Mouse (Mus musculus): ENCODE results near the gene Phlda3. TPM values are rescaled to one million over a fixed set of nuclear protein-coding genes. Genes with fewer than 3 reads are reported as not detected.

The Phlda3 gene
- total and polyA plus RNA-seq, 3 experiments, result 8.4 to 36.8 (median 11.5) TPM

DNA sequence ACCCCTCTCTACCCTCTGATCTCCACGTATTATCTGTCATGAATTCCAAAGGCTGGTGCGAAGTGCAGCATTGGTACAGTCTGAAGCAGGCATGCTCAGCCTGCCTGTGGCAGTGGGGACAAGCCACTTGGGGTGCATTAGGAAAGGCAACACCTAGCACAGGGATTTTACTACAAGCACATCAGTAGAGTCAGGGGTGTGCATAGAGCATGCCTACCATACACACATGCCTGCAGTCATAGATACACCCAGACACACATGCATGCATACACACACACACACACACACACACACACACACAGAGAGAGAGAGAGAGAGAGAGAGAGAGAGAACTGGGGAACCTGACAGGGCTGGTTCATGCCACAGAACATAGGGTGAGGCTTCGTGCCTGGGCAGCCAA lies 46.3 kb downstream of the Phlda3 start:
- intact Hi-C loops (cut with DNase I), result loop anchor here (2.0 to 5.0 kb wide), 2 partner anchors 17 to 130 kb away; no protein-coding TSS in a partner anchor
- WGBS, result 55% methylated on average over 3 of the region's 3 CpGs
- Histone ChIP-seq H3K27ac (no peak overlapping the region), H3K4me3 (no peak overlapping the region), H3K9ac (ENCODE audit: low read depth, low read length) (no peak overlapping the region), H3K36me3 (ENCODE audit: control insufficient read depth, insufficient read depth, low read length) (no peaks in the 10 kb centered on the region), H3K79me2 (replicated peaks; ENCODE audit: control insufficient read depth, insufficient read depth, low read length) (no peaks in the 10 kb centered on the region), H3K4me1 (ENCODE audit: control insufficient read depth, insufficient read depth, low read length) (no peaks in the 10 kb centered on the region; the same call in 1 of the 2 replicates), H3K27me3 (ENCODE audit: control insufficient read depth, insufficient read depth, low read length) (no peaks in the 10 kb centered on the region)
- TF ChIP-seq EP300 (IDR thresholded peaks at IDR 0.05; ENCODE audit: insufficient read depth, low read depth, low read length) (no peak), POLR2A (IDR thresholded peaks at IDR 0.05; ENCODE audit: insufficient read depth, low read depth, low read length) (no peak), CTCF (IDR thresholded peaks at IDR 0.05) (no peak)
- DNase-seq, result no peak

DNA sequence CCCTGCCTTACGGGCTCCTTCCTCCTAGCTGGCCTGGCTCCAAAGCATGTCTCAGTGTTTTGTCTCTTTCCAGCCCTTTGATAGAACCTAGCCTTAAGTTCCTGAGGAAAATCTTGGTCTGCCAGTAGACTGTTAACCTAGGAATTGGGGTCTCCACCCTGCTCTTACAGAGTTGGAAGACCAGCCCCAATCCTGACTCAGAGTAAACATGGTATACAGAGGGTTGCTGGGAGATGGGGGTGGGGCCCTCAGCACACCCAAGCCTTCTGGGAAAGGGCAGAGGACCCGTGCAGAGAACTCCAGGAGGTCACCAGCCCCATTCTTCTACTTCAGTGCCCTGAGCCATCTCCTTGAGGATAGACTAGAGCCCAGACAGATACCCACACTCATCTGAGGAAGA lies 46.7 kb downstream of the Phlda3 start:
- DNase-seq, result no peak
- no peak overlapping the region for H3K4me3 ChIP-seq
- no peak overlapping the region for H3K9ac ChIP-seq (ENCODE audit: low read depth, low read length)
- TF ChIP-seq CTCF (IDR thresholded peaks at IDR 0.05), result no peak
- H3K36me3 ChIP-seq (ENCODE audit: control insufficient read depth, insufficient read depth, low read length), result no peaks in the 10 kb centered on the region
- H3K27me3 ChIP-seq (ENCODE audit: control insufficient read depth, insufficient read depth, low read length), result no peaks in the 10 kb centered on the region
- H3K27ac ChIP-seq, result no peak overlapping the region
- intact Hi-C loops (cut with DNase I), result loop anchor here (2.0 to 5.0 kb wide), 2 partner anchors 16 to 130 kb away; no protein-coding TSS in a partner anchor
- H3K4me1 ChIP-seq (ENCODE audit: control insufficient read depth, insufficient read depth, low read length), result no peaks in the 10 kb centered on the region; the same call in 1 of the 2 replicates
- no peaks in the 10 kb centered on the region for H3K79me2 ChIP-seq (replicated peaks; ENCODE audit: control insufficient read depth, insufficient read depth, low read length)
- WGBS, result 23% methylated on average over 2 of the region's 2 CpGs

DNA sequence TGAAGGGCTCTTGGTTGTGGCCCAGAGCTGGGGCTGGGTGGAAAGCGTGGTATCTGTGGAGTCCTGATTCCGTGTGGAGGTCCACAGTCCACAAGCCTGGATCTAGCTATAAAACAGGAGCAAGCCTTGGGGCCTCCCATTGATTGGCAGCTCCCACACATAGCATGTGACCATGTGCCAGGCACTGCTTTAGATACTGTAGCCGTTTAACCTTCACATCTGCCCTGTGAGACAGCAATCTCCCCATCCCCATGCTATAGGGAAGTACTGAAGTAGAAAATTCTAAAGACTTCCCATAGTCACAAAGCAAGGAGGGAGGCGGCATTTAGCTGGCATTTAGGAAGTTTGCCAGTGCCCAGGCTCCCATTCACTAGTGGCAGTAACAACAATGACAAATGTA lies 47.2 kb downstream of the Phlda3 start:
- intact Hi-C loops (cut with DNase I), result loop anchor here (2.0 to 5.0 kb wide), 2 partner anchors 16 to 129 kb away; no protein-coding TSS in a partner anchor
- 49% methylated on average over 4 of the region's 4 CpGs for WGBS

DNA sequence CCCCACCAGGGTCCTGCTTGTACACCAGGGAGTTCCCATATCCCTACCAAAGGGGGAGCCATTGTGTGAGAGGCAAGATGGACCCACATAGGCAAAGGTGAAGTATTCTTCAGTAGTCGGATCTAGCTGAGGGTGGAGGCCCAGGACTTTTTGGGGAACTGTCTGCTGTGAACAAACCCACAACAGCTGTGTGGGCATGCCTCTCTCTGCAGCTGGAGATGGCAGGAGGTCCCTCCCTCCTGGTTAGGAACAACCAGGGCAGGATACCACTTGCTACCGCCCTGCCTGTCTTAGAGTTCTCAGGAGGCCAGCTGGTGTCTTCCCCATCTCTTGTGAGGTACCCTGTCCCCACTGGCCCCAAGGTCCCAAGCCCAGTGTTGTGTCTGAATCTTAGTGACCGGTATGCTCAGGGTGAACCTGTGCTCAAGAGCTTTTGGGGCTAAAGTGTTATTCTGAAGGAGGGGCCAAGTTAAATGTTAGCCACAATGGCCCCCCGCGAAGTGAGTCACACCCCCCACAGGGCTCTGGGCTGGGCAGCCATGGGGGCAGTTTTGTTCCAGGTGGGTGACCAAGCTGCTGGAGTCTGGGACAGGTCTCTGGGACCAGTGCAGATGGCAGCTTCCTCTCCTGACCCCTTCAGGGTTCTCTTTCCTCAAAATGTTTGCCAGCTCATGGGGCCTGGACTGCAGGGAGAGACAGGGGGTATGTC lies 47.9 kb downstream of the Phlda3 start:
- Histone ChIP-seq H3K27ac (no peak overlapping the region), H3K4me1 (ENCODE audit: control insufficient read depth, insufficient read depth, low read length) (no peaks in the 10 kb centered on the region; the same call in 1 of the 2 replicates)
- intact Hi-C loops (cut with DNase I), result loop anchor here (2.0 to 5.0 kb wide), 2 partner anchors 15 to 128 kb away; no protein-coding TSS in a partner anchor

More for the DNA sequence above, 47.2 kb downstream of the Phlda3 start:
- no peak for DNase-seq
- H3K9ac ChIP-seq (ENCODE audit: low read depth, low read length), result no peak overlapping the region
- H3K4me1 ChIP-seq (ENCODE audit: control insufficient read depth, insufficient read depth, low read length), result no peaks in the 10 kb centered on the region; the same call in 1 of the 2 replicates
- no peaks in the 10 kb centered on the region for H3K36me3 ChIP-seq (ENCODE audit: control insufficient read depth, insufficient read depth, low read length)
- H3K27me3 ChIP-seq (ENCODE audit: control insufficient read depth, insufficient read depth, low read length), result no peaks in the 10 kb centered on the region
- H3K79me2 ChIP-seq (replicated peaks; ENCODE audit: control insufficient read depth, insufficient read depth, low read length), result no peaks in the 10 kb centered on the region
- H3K27ac ChIP-seq, result no peak overlapping the region
- H3K4me3 ChIP-seq, result no peak overlapping the region
- no peak for TF ChIP-seq POLR2A (IDR thresholded peaks at IDR 0.05; ENCODE audit: insufficient read depth, low read depth, low read length)
- TF ChIP-seq CTCF (IDR thresholded peaks at IDR 0.05), result no peak
- TF ChIP-seq EP300 (IDR thresholded peaks at IDR 0.05; ENCODE audit: insufficient read depth, low read depth, low read length), result no peak

DNA sequence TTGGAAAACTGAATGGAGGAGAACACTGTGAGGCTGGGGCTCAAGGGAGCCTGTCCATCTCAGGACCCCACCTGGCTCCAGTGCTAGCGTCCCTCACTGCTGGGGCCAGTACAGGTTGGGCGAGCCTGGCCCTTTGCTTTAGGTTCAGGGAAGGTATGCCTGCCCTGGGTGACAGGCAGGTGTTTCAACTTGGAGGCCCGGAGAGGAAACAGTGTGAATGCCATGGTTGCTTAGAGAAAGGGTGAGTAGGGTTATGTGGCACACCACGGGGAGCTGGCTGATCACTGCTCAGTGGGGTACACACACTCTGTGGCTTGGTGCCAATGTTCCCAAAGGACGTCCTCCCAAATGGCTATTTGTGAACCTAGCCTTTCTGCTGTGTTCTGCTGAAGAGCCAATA lies 48.6 kb downstream of the Phlda3 start:
- Histone ChIP-seq H3K4me1 (ENCODE audit: control insufficient read depth, insufficient read depth, low read length) (no peaks in the 10 kb centered on the region; the same call in none of the 2 replicates), H3K79me2 (replicated peaks; ENCODE audit: control insufficient read depth, insufficient read depth, low read length) (no peaks in the 10 kb centered on the region), H3K27ac (no peak overlapping the region), H3K4me3 (no peak overlapping the region), H3K36me3 (ENCODE audit: control insufficient read depth, insufficient read depth, low read length) (no peaks in the 10 kb centered on the region), H3K27me3 (ENCODE audit: control insufficient read depth, insufficient read depth, low read length) (peaks cover 10% of the 10 kb centered on the region), H3K9ac (ENCODE audit: low read depth, low read length) (no peak overlapping the region)
- TF ChIP-seq POLR2A (IDR thresholded peaks at IDR 0.05; ENCODE audit: insufficient read depth, low read depth, low read length), result no peak
- no peak for TF ChIP-seq CTCF (IDR thresholded peaks at IDR 0.05)
- TF ChIP-seq EP300 (IDR thresholded peaks at IDR 0.05; ENCODE audit: insufficient read depth, low read depth, low read length), result no peak
- DNase-seq, result no peak
- WGBS, result 83% methylated on average over 5 of the region's 5 CpGs
- intact Hi-C loops (cut with DNase I), result loop anchor here (5.0 kb wide), 1 partner anchor 128 kb away; no protein-coding TSS in a partner anchor

More for the DNA sequence above, 47.9 kb downstream of the Phlda3 start:
- 85% methylated on average over 5 of the region's 5 CpGs for WGBS
- Histone ChIP-seq H3K79me2 (replicated peaks; ENCODE audit: control insufficient read depth, insufficient read depth, low read length) (no peaks in the 10 kb centered on the region), H3K36me3 (ENCODE audit: control insufficient read depth, insufficient read depth, low read length) (no peaks in the 10 kb centered on the region), H3K9ac (ENCODE audit: low read depth, low read length) (no peak overlapping the region), H3K27me3 (ENCODE audit: control insufficient read depth, insufficient read depth, low read length) (peaks cover 5% of the 10 kb centered on the region), H3K4me3 (no peak overlapping the region)
- no peak for TF ChIP-seq CTCF (IDR thresholded peaks at IDR 0.05)
- TF ChIP-seq EP300 (IDR thresholded peaks at IDR 0.05; ENCODE audit: insufficient read depth, low read depth, low read length), result no peak
- TF ChIP-seq POLR2A (IDR thresholded peaks at IDR 0.05; ENCODE audit: insufficient read depth, low read depth, low read length), result no peak
- no peak for DNase-seq

DNA sequence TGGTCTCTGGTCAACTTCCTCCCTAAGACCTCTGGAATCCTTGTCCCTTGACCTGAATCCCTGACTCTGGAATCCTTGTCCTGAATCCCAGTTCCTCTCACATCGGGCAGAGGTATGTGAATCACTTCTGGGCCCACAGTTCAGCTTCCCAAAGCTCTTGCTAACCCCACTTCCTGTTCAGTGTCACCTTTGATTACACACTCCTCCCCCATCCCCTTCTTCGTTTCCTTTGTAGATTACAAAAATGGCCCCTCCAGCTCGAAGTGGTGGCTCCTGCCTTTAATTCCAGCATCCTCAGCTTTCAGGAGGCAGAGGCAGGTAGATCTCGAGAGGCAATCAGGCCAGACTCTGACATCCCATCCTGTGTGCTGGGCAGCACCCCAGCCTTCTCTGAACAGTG lies 51.7 kb downstream of the Phlda3 start:
- no peak for DNase-seq
- WGBS, result 38% methylated on average over 4 of the region's 4 CpGs
- Histone ChIP-seq H3K4me3 (no peak overlapping the region), H3K4me1 (ENCODE audit: control insufficient read depth, insufficient read depth, low read length) (no peaks in the 10 kb centered on the region; the same call in 1 of the 2 replicates), H3K36me3 (ENCODE audit: control insufficient read depth, insufficient read depth, low read length) (no peaks in the 10 kb centered on the region), H3K79me2 (replicated peaks; ENCODE audit: control insufficient read depth, insufficient read depth, low read length) (no peaks in the 10 kb centered on the region), H3K27ac (no peak overlapping the region), H3K27me3 (ENCODE audit: control insufficient read depth, insufficient read depth, low read length) (peaks cover 11% of the 10 kb centered on the region), H3K9ac (ENCODE audit: low read depth, low read length) (no peak overlapping the region)
- TF ChIP-seq EP300 (IDR thresholded peaks at IDR 0.05; ENCODE audit: insufficient read depth, low read depth, low read length) (no peak), POLR2A (IDR thresholded peaks at IDR 0.05; ENCODE audit: insufficient read depth, low read depth, low read length) (no peak), CTCF (IDR thresholded peaks at IDR 0.05) (no peak)
- intact Hi-C loops (cut with DNase I), result no loop called here
